21 mouse cellular contexts compared by ENCODE assay signal in the genomic region with DNA sequence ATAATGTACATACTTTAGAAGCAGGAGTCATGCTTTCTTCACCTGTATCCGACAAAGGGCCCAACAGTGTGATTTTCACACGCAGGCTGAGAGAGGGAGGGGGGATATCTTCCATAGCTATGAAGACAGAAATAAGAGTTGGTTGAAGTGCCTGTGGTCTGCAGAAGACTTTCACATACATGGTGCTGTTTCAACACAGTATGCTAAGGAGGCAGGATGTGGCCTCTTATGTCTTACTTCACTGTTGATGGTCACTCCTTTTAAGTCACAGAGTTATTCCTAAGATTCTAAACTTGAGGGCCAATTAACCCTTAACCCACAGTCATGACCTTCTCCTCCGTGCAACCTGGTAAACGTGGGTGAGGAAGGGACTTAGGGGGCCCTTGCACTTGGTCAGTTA.
"Had no signal": no experiment of that assay in that cellular context is flagged by ENCODE, and none has a peak within 500 bp of the region (broad histone marks: within the 10 kb centered on the region; RNA-seq: fewer than 3 reads in every experiment).

No protein-coding gene starts in this region.

- ATAC-seq: hindbrain, embryonic 16.5 days; hindbrain, postnatal 0 days; inflammation-experienced regulatory T-cells, adult 6 months; intestine, embryonic 15.5 days; intestine, embryonic 16.5 days; intestine, postnatal 0 days had no signal

- DNase-seq: heart, postnatal 10 days; heart, postnatal 14 days; heart, postnatal 4 days; kidney, adult 11 months; kidney, adult 18-20 months; kidney, adult 2 months; kidney, adult 8-10 months; kidney, adult 9 months; kidney, postnatal 10 days; kidney, postnatal 14 days; kidney, postnatal 25 days; kidney, postnatal 36 days; kidney, postnatal 4 days; layer of hippocampus, adult 9-11 months; layer of hippocampus, postnatal 36 days had no signal
